Mouse (Mus musculus) frontal cortex, postnatal 36 days (tissue): ENCODE results near the gene Echdc2.

Source experiments
- DNase-seq, 2 experiments: peaks; one replicate each; pipeline ENCODE4 v3.0.0; 2022; ENCODE audit warnings: low spot score in 2 of 2

Gene Echdc2

GRCm38 (mm10) chr4:108199236-108199635 is 34.0 kb downstream of the Echdc2 start:
- no peak for DNase-seq

DNA sequence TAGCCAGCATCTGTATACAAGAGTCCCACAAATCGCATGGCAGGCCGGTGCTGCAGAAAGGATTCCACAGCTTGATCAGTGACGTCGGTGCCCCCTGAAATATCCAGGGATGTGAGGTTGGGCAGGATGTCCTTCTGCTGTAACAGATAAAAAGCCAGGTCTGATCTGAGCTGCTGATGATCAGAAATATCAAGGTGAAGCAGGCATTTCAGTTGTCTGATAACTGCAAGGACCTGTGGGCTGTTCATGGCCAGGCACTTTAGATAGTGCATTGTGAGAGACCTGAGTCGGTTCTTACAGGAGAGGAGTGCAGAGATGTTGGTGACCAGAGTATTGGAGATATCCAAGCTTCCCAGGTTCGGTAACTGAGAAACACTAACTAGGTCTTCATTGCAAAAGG is 39.4 kb downstream of the Echdc2 start:
- DNase-seq, result no peak

- no peak for DNase-seq
Observed at GRCm38 (mm10) chr4:108213023-108213422, 47.8 kb downstream of the Echdc2 start.

GRCm38 (mm10) chr4:108217332-108218179 is 52.3 kb downstream of the Echdc2 start, which contains the start of gene Zyg11a:
Zyg11a (minus strand) TSS chr4:108218048.
- DNase-seq, result no peak

- DNase-seq, result no peak
Observed at GRCm38 (mm10) chr4:108219019-108219418, 53.8 kb downstream of the Echdc2 start.

DNA sequence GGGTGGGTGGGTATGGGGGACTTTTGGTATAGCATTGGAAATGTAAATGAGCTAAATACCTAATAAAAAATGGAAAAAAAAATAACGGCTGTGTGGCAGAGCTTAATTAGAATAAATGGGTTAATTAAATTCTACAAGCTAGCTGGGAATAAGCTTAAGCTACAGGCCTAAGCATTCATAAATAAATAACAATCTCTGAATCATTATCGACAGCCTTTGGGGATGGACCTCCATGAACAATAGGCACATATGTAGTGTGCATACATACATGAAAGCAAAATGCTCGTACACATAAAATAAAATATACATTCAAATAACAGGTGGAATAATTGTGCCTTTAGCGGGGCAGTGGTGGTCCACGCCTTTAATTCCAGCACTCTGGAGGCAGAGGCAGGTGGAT is 57.3 kb downstream of the Echdc2 start:
- no peak for DNase-seq

GRCm38 (mm10) chr4:108225341-108225872 is 60.2 kb downstream of the Echdc2 start:
- DNase-seq, result no peak
